Mouse (Mus musculus) heart, embryonic 16.5 days (tissue): ENCODE data around the gene Tsfm. TPM values are rescaled to one million over a fixed set of nuclear protein-coding genes. Genes with fewer than 3 reads are reported as not detected.

Experiments used
- ATAC-seq: fragments of 200-750 bp; cut with Nextera tagmentation; replicated peaks from 2 replicates; pipeline ENCODE4 v1.8.0; 2017; ENCODE audit warnings: moderate number of reproducible peaks; ENCODE audit not compliant: insufficient read depth, low FRiP score; ENCODE audit errors: extremely low read depth
- H3K27ac ChIP-seq: fragments of 300-500 bp; sonication (generic); 2 replicates; pipeline ENCODE4 v1.5.1; 2014; ENCODE audit warnings: mild to moderate bottlenecking, low read length, control low read depth, moderate library complexity
- H3K27me3 ChIP-seq: fragments of 300-500 bp; sonication (generic); 2 replicates; pipeline ENCODE4 v1.6.1; 2014; ENCODE audit warnings: low read length, mixed read lengths; ENCODE audit not compliant: control insufficient read depth, insufficient read depth
- H3K36me3 ChIP-seq: fragments of 300-500 bp; sonication (generic); 2 replicates; pipeline ENCODE4 v1.6.1; 2014; ENCODE audit not compliant: control insufficient read depth, insufficient read depth
- H3K4me1 ChIP-seq: fragments of 300-500 bp; sonication (generic); 2 replicates; pipeline ENCODE4 v1.6.1; 2014; ENCODE audit warnings: low read length, mixed read lengths; ENCODE audit not compliant: control insufficient read depth, insufficient read depth
- H3K4me2 ChIP-seq: fragments of 300-500 bp; sonication (generic); 2 replicates; pipeline ENCODE4 v1.6.1; 2014; ENCODE audit warnings: low read depth, mild to moderate bottlenecking, control low read depth, low read length
- H3K4me3 ChIP-seq: fragments of 300-500 bp; sonication (generic); 2 replicates; pipeline ENCODE4 v1.5.1; 2014; ENCODE audit warnings: mild to moderate bottlenecking, control low read depth, low read length
- H3K9ac ChIP-seq: fragments of 300-500 bp; sonication (generic); 2 replicates; pipeline ENCODE4 v1.6.1; 2014; ENCODE audit warnings: low read length, control low read depth
- H3K9me3 ChIP-seq: fragments of 300-500 bp; sonication (generic); replicated peaks from 2 replicates; pipeline ENCODE4 v1.6.1; 2016; ENCODE audit warnings: low read length; ENCODE audit not compliant: control insufficient read depth
- WGBS: fragments of 180-500 bp; shearing (Covaris S2); extraction: QIAGEN DNeasy Blood & Tissue Kit; methylation state at CpG from one replicate; pipeline ENCODE4 v1.1.7; 2014; 5-methylcytosine and 5-hydroxymethylcytosine counted together
- microRNA counts: library from miRNA; unstranded; fragments of <30 nt; microRNA quantifications from one replicate; lab custom pipeline; 2016
- microRNA-seq: library from miRNA; unstranded; fragments of <30 nt; microRNA quantifications from one replicate; pipeline ENCODE4, GENCODE M21; 2017
- polyA plus RNA-seq: library from polyadenylated mRNA; unstranded; fragments of >200 nt; fragmentation: Nextera tagmentation; extraction: Ambion mirVana; gene quantifications from 2 replicates; pipeline ENCODE4 v1.2.1, GENCODE M21; 2015

The Tsfm gene
- polyA plus RNA-seq, 1 experiment from 2014 or later, result 89.3 TPM

- Histone ChIP-seq H3K4me1 (peaks cover 15% of the 10 kb centered on the region), H3K27me3 (no peaks in the 10 kb centered on the region), H3K4me2 (no peak overlapping the region), H3K27ac (peak overlapping the region; percentile 81; the same call in 1 of the 2 replicates), H3K4me3 (no peak overlapping the region), H3K9ac (no peak overlapping the region), H3K36me3 (no peaks in the 10 kb centered on the region), H3K9me3 (no peaks in the 10 kb centered on the region)
- ATAC-seq, result no peak
- WGBS, result 85% methylated on average over 8 of the region's 8 CpGs
Observed at GRCm38 (mm10) chr10:126963821-126964220, 66.8 kb downstream of the Tsfm start.

- ATAC-seq, result no peak
- Histone ChIP-seq H3K4me3 (no peak overlapping the region), H3K4me2 (no peak overlapping the region), H3K27me3 (no peaks in the 10 kb centered on the region), H3K27ac (peak overlapping the region; percentile 81), H3K4me1 (peaks cover 15% of the 10 kb centered on the region), H3K9me3 (no peaks in the 10 kb centered on the region), H3K36me3 (no peaks in the 10 kb centered on the region), H3K9ac (peak overlapping the region; percentile 41; the same call in 1 of the 2 replicates)
- WGBS, result 44% methylated on average over 6 of the region's 6 CpGs
Observed at GRCm38 (mm10) chr10:126962966-126963330, 67.7 kb downstream of the Tsfm start.

GRCm38 (mm10) chr10:126962271-126962965 is 68.2 kb downstream of the Tsfm start:
- WGBS, result 27% methylated on average over 15 of the region's 15 CpGs
- Histone ChIP-seq H3K4me1 (peaks cover 20% of the 10 kb centered on the region), H3K27ac (peak overlapping the region; percentile 81), H3K4me2 (peak overlapping the region; percentile 21; the same call in 1 of the 2 replicates), H3K27me3 (no peaks in the 10 kb centered on the region), H3K9ac (peak overlapping the region; percentile 18; the same call in 1 of the 2 replicates), H3K9me3 (no peaks in the 10 kb centered on the region), H3K36me3 (no peaks in the 10 kb centered on the region), H3K4me3 (no peak overlapping the region)
- ATAC-seq, result peak; percentile 53

GRCm38 (mm10) chr10:126961757-126962156 is 68.9 kb downstream of the Tsfm start:
- Histone ChIP-seq H3K27ac (peak overlapping the region; percentile 81), H3K4me1 (peaks cover 27% of the 10 kb centered on the region), H3K36me3 (no peaks in the 10 kb centered on the region), H3K4me2 (no peak overlapping the region), H3K9ac (0 out of 2 replicates have a peak overlapping the region, but pooled peaks have one; percentile 18), H3K9me3 (no peaks in the 10 kb centered on the region), H3K4me3 (no peak overlapping the region), H3K27me3 (no peaks in the 10 kb centered on the region)
- no peak for ATAC-seq
- WGBS, result 75% methylated on average over 10 of the region's 10 CpGs

MicroRNAs encoded within 50 kb of the gene (microRNA counts, 519-probe panel; counts per million panel counts)
- microRNA mmu-miR-26a (lab: Ali Mortazavi, UCI) (2,479 counts per million, percentile 58 among the panel's probes with 10 or more counts), microRNA mmu-miR-546 (lab: Ali Mortazavi, UCI) (not detected)

Small RNA genes lying within 50 kb of the gene (microRNA-seq; reads per million reads assigned to microRNA genes)
- 32.6 reads per million, percentile 39 among the genes with 10 or more reads in this experiment for gene Mir26a-2
- 0.79 reads per million for gene Mir546

Other genes with a start within 250 kb of the Tsfm start
- 10.3 and 11.3 TPM in 2 replicates for gene Atp23, start 129.5 kb downstream of the Tsfm start, polyA plus RNA-seq
- 38.2 and 41.8 TPM in 2 replicates for gene Ctdsp2, start 52.1 kb downstream of the Tsfm start, polyA plus RNA-seq
- 0.27 and 0.84 TPM in 2 replicates for gene Avil, start 30.1 kb downstream of the Tsfm start, polyA plus RNA-seq
- 28.3 and 30.6 TPM in 2 replicates for gene Mettl1, start 10.6 kb upstream of the Tsfm start, polyA plus RNA-seq
- gene Eef1akmt3, start 10.7 kb upstream of the Tsfm start, polyA plus RNA-seq, result 0.16 and 0.37 TPM in 2 replicates
- gene Cyp27b1, start 17.4 kb upstream of the Tsfm start, polyA plus RNA-seq, result 0.08 and 0.14 TPM in 2 replicates
- 0.12 and 0.32 TPM in 2 replicates for gene March9, start 29.3 kb upstream of the Tsfm start, polyA plus RNA-seq
- 834 and 885 TPM in 2 replicates for gene Cdk4, start 32.7 kb upstream of the Tsfm start, polyA plus RNA-seq
- 110 and 112 TPM in 2 replicates for gene Tspan31, start 39.4 kb upstream of the Tsfm start, polyA plus RNA-seq
- 0.32 and 0.42 TPM in 2 replicates for gene Agap2, start 44.4 kb upstream of the Tsfm start, polyA plus RNA-seq
- 55.9 and 57.5 TPM in 2 replicates for gene Os9, start 90.3 kb upstream of the Tsfm start, polyA plus RNA-seq
- 3.4 and 6.5 TPM in 2 replicates for gene B4galnt1, start 134.4 kb upstream of the Tsfm start, polyA plus RNA-seq
- 16.2 and 17.6 TPM in 2 replicates for gene Slc26a10, start 149.8 kb upstream of the Tsfm start, polyA plus RNA-seq
- 26.0 and 27.0 TPM in 2 replicates for gene Arhgef25, start 159.2 kb upstream of the Tsfm start, polyA plus RNA-seq
- 69.9 and 72.5 TPM in 2 replicates for gene Dtx3, start 164.9 kb upstream of the Tsfm start, polyA plus RNA-seq
- 26.3 and 27.2 TPM in 2 replicates for gene Pip4k2c, start 180.7 kb upstream of the Tsfm start, polyA plus RNA-seq
- gene Kif5a, start 232.5 kb upstream of the Tsfm start, polyA plus RNA-seq, result 0.36 and 0.70 TPM in 2 replicates
- gene Dctn2, start 235.5 kb upstream of the Tsfm start, polyA plus RNA-seq, result 148 and 152 TPM in 2 replicates